Mouse (Mus musculus) MEL (cell line): ENCODE data around the gene Sept12. TPM values are rescaled to one million over a fixed set of nuclear protein-coding genes. Genes with fewer than 3 reads are reported as not detected.

ENCODE experiments used
- DNase-seq: peaks from one replicate; pipeline ENCODE4 v3.0.0; 2011; ENCODE audit warnings: low read depth, low spot score
- H3K27ac ChIP-seq: 2 replicates; pipeline ENCODE4 v1.5.1; 2012; ENCODE audit warnings: low read depth, mild to moderate bottlenecking, control low read depth, low read length, moderate library complexity; ENCODE audit not compliant: control insufficient read depth
- H3K27me3 ChIP-seq, 2 experiments: fragments of 150-350 bp in 1 of 2; sonication (generic) in 1 of 2; 2 replicates each; pipeline ENCODE4 v1.6.1; 2012; ENCODE audit warnings: low read length in 2 of 2, mild to moderate bottlenecking in 2 of 2, improper control_type of control experiment in 1 of 2, moderate library complexity in 1 of 2; ENCODE audit not compliant: insufficient read depth in 2 of 2, control insufficient read depth in 1 of 2
- H3K36me3 ChIP-seq, 2 experiments: 2 replicates each; pipeline ENCODE4 v1.6.1; 2012 to 2014; ENCODE audit warnings: low read length in 2 of 2, improper control_type of control experiment in 1 of 2, inconsistent platforms in 1 of 2, mild to moderate bottlenecking in 1 of 2; ENCODE audit not compliant: insufficient read depth in 2 of 2, control insufficient read depth in 1 of 2
- H3K4me1 ChIP-seq, 2 experiments: fragments of 150-350 bp in 1 of 2; sonication (generic) in 1 of 2; 2 replicates each; pipeline ENCODE4 v1.6.1; 2012; ENCODE audit warnings: low read length in 2 of 2, improper control_type of control experiment in 1 of 2, mild to moderate bottlenecking in 1 of 2; ENCODE audit not compliant: insufficient read depth in 2 of 2, control insufficient read depth in 1 of 2
- H3K4me3 ChIP-seq, 2 experiments: fragments of 150-350 bp in 1 of 2; sonication (generic) in 1 of 2; 2 replicates each; pipeline ENCODE4 v1.5.1; 2012; ENCODE audit warnings: low read depth in 2 of 2, low read length in 2 of 2, mild to moderate bottlenecking in 2 of 2, moderate library complexity in 2 of 2, control low read depth in 1 of 2, improper control_type of control experiment in 1 of 2; ENCODE audit not compliant: control insufficient read depth in 1 of 2, insufficient read depth in 1 of 2
- H3K79me2 ChIP-seq: 2 replicates; pipeline ENCODE4 v1.6.1; 2012; ENCODE audit warnings: mild to moderate bottlenecking, low read length, moderate library complexity; ENCODE audit not compliant: control insufficient read depth, poor library complexity, insufficient read depth
- H3K9ac ChIP-seq: 2 replicates; pipeline ENCODE4 v1.6.1; 2012; ENCODE audit warnings: low read depth, mild to moderate bottlenecking, control low read depth, low read length, moderate library complexity; ENCODE audit not compliant: control insufficient read depth, poor library complexity, severe bottlenecking
- H3K9me3 ChIP-seq: fragments of 150-350 bp; sonication (generic); replicated peaks from 2 replicates; pipeline ENCODE4 v1.6.1; 2012; ENCODE audit warnings: mild to moderate bottlenecking, low read length, improper control_type of control experiment, moderate library complexity; ENCODE audit not compliant: insufficient read depth
- BHLHE40 ChIP-seq: IDR thresholded peaks from 2 replicates; pipeline ENCODE4 v1.6.1; 2012; ENCODE audit warnings: low read depth, mild to moderate bottlenecking, inconsistent platforms, low read length, improper control_type of control experiment, borderline replicate concordance
- CTCF ChIP-seq, 3 experiments: IDR thresholded peaks in 2 of 3; conservative IDR thresholded peaks in 1 of 3; 2 replicates each; pipeline ENCODE4 v1.5.1; 2011 to 2012; ENCODE audit warnings: low read length in 3 of 3, low read depth in 2 of 3, mild to moderate bottlenecking in 2 of 3, improper control_type of control experiment in 1 of 3, inconsistent platforms in 1 of 3, mixed read lengths in 1 of 3, moderate library complexity in 1 of 3; ENCODE audit not compliant: control insufficient read depth in 1 of 3, insufficient read depth in 1 of 3, poor library complexity in 1 of 3, severe bottlenecking in 1 of 3
- GATA1 ChIP-seq: IDR thresholded peaks from 2 replicates; pipeline ENCODE4 v1.6.1; 2011; ENCODE audit warnings: low read depth, low read length, improper control_type of control experiment
- HCFC1 ChIP-seq: IDR thresholded peaks from 2 replicates; pipeline ENCODE4 v1.6.1; 2012; ENCODE audit warnings: low read depth, mild to moderate bottlenecking, inconsistent platforms, low read length, improper control_type of control experiment, moderate library complexity
- JUND ChIP-seq: IDR thresholded peaks from 2 replicates; pipeline ENCODE4 v1.6.1; 2011; ENCODE audit warnings: low read depth, mild to moderate bottlenecking, improper control_type of control experiment, low read length
- KAT2A ChIP-seq: conservative IDR thresholded peaks from 2 replicates; pipeline ENCODE4 v1.6.1; 2012; ENCODE audit warnings: low read depth, low read length, improper control_type of control experiment, inconsistent platforms
- MAX ChIP-seq: IDR thresholded peaks from 2 replicates; pipeline ENCODE4 v1.6.1; 2011; ENCODE audit warnings: low read length, improper control_type of control experiment
- MAZ ChIP-seq: IDR thresholded peaks from 2 replicates; pipeline ENCODE4 v1.6.1; 2012; ENCODE audit warnings: low read depth, mild to moderate bottlenecking, inconsistent platforms, low read length, improper control_type of control experiment
- MEF2A ChIP-seq: IDR thresholded peaks from 2 replicates; pipeline ENCODE4 v1.6.1; 2014; ENCODE audit warnings: low read depth, mild to moderate bottlenecking, inconsistent platforms, low read length, improper control_type of control experiment; ENCODE audit not compliant: poor library complexity, insufficient replicate concordance, severe bottlenecking; ENCODE audit errors: extremely low read depth
- MYC ChIP-seq: IDR thresholded peaks from 2 replicates; pipeline ENCODE4 v1.6.1; 2011; ENCODE audit warnings: low read depth, mild to moderate bottlenecking, low read length, improper control_type of control experiment, moderate library complexity
- NELFE ChIP-seq: IDR thresholded peaks from 2 replicates; pipeline ENCODE4 v1.6.1; 2011; ENCODE audit warnings: low read depth, low read length, improper control_type of control experiment
- POLR2A ChIP-seq, 2 experiments: IDR thresholded peaks; 2 replicates each; pipeline ENCODE4 v1.6.1; 2011 to 2012; ENCODE audit warnings: low read length in 2 of 2, mild to moderate bottlenecking in 2 of 2, control low read depth in 1 of 2, improper control_type of control experiment in 1 of 2, low read depth in 1 of 2, moderate library complexity in 1 of 2; ENCODE audit not compliant: control insufficient read depth in 1 of 2, insufficient read depth in 1 of 2, poor library complexity in 1 of 2
- POLR2AphosphoS2 ChIP-seq: IDR thresholded peaks from 2 replicates; pipeline ENCODE4 v1.6.1; 2011; ENCODE audit warnings: low read length, improper control_type of control experiment
- POLR2AphosphoS5 ChIP-seq: IDR thresholded peaks from 2 replicates; pipeline ENCODE4 v1.6.1; 2012; ENCODE audit warnings: low read depth, borderline replicate concordance, mild to moderate bottlenecking, inconsistent platforms, low read length, moderate library complexity, mixed read lengths
- RCOR1 ChIP-seq: IDR thresholded peaks from 2 replicates; pipeline ENCODE4 v1.6.1; 2012; ENCODE audit warnings: low read depth, mild to moderate bottlenecking, inconsistent platforms, low read length, improper control_type of control experiment
- SIN3A ChIP-seq: IDR thresholded peaks from 2 replicates; pipeline ENCODE4 v1.6.1; 2012; ENCODE audit warnings: low read length, improper control_type of control experiment, inconsistent platforms
- SMC3 ChIP-seq: IDR thresholded peaks from 2 replicates; pipeline ENCODE4 v1.6.1; 2011; ENCODE audit warnings: low read depth, low read length, improper control_type of control experiment
- TBP ChIP-seq: IDR thresholded peaks from 2 replicates; pipeline ENCODE4 v1.8.0; 2011; ENCODE audit warnings: low read depth, low read length, improper control_type of control experiment
- UBTF ChIP-seq: IDR thresholded peaks from 2 replicates; pipeline ENCODE4 v1.6.1; 2012; ENCODE audit warnings: low read depth, mild to moderate bottlenecking, inconsistent platforms, low read length, improper control_type of control experiment, moderate library complexity, borderline replicate concordance; ENCODE audit not compliant: insufficient read depth
- USF1 ChIP-seq: IDR thresholded peaks from 2 replicates; pipeline ENCODE4 v1.6.1; 2014; ENCODE audit warnings: low read depth, mild to moderate bottlenecking, inconsistent platforms, low read length, improper control_type of control experiment, moderate library complexity
- USF2 ChIP-seq, 2 experiments: IDR thresholded peaks; 2 replicates each; pipeline ENCODE4 v1.6.1; 2011 to 2012; ENCODE audit warnings: improper control_type of control experiment in 2 of 2, low read length in 2 of 2, borderline replicate concordance in 1 of 2, inconsistent platforms in 1 of 2, low read depth in 1 of 2, mild to moderate bottlenecking in 1 of 2; ENCODE audit not compliant: insufficient read depth in 1 of 2
- ZC3H11A ChIP-seq: IDR thresholded peaks from 2 replicates; pipeline ENCODE4 v1.6.1; 2012; ENCODE audit warnings: low read depth, mild to moderate bottlenecking, inconsistent platforms, low read length, improper control_type of control experiment
- ZMIZ1 ChIP-seq: IDR thresholded peaks from 2 replicates; pipeline ENCODE4 v1.6.1; 2012; ENCODE audit warnings: low read depth, mild to moderate bottlenecking, inconsistent platforms, low read length, improper control_type of control experiment, moderate library complexity
- polyA plus RNA-seq, 2 experiments: library from polyadenylated mRNA; stranded (reverse) in 1 of 2; unstranded in 1 of 2; fragments of >175 nt in 1 of 2; fragments of >200 nt in 1 of 2; gene quantifications; 2 replicates each; pipeline versions ENCODE4 v1.2.1 to v1.2.4; 2012; ENCODE audit warnings: low replicate concordance in 2 of 2, low read depth in 1 of 2; ENCODE audit not compliant: insufficient read length in 2 of 2, insufficient read depth in 1 of 2, missing spikeins in 1 of 2
- total RNA-seq: library from RNA; depleted of rRNA; stranded (reverse); fragments of 300-350 nt; gene quantifications from 2 replicates; pipeline ENCODE4 v1.2.3, GENCODE M21; 2012

Sept12 gene
- total and polyA plus RNA-seq, 3 experiments = 0.07 TPM; not detected in 2

DNA sequence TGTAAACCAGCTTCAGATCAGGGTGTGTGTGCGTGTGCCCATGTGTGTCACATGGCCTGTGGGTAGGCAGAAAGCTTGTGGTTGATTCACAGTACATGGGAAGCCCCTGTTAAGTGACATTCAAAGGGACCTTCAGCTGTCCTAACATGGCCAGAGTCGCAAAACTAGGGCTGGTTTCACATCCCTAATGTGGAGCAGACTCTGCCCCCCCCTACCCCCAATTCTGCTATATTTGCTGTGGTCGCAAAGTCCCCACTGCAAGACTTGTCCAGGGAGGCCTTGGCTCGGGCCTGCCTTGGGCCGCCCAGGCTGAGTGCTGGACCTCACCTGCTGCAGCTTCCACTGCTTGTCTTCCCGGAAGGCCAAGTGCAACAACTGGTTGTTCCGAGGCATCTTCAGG, 13.6 kb upstream of the Sept12 start:
- Histone ChIP-seq H3K27ac (no peak overlapping the region), H3K9ac (no peak overlapping the region), H3K9me3 (no peaks in the 10 kb centered on the region), H3K79me2 (no peaks in the 10 kb centered on the region), H3K4me1 (peaks cover 0 to 15% of the 10 kb centered on the region in 2 experiments; a peak in 2 of 4 replicates), H3K27me3 (no peaks in the 10 kb centered on the region), H3K4me3 (no peak overlapping the region), H3K36me3 (peaks cover 0 to 6% of the 10 kb centered on the region in 2 experiments; a peak in 2 of 4 replicates)
- TF ChIP-seq MAX (no peak), USF1 (no peak), UBTF (no peak), GATA1 (no peak), NELFE (no peak), USF2 (IDR thresholded peaks at IDR 0.05; ENCODE audit: borderline replicate concordance in 1 of 2, insufficient read depth in 1 of 2, low read depth in 1 of 2, low read length in 2 of 2) (no peak), POLR2A (IDR thresholded peaks at IDR 0.05; ENCODE audit: control insufficient read depth in 1 of 2, insufficient read depth in 1 of 2, low read depth in 1 of 2, low read length in 2 of 2, poor library complexity in 1 of 2) (no peak), POLR2AphosphoS2 (no peak), KAT2A (no peak), ZC3H11A (no peak), SIN3A (no peak), POLR2AphosphoS5 (no peak), SMC3 (no peak), CTCF (IDR thresholded peaks at IDR 0.05 in 2 of 3, conservative IDR thresholded peaks at IDR 0.05 in 1 of 3; ENCODE audit: control insufficient read depth in 1 of 3, insufficient read depth in 1 of 3, low read depth in 2 of 3, low read length in 3 of 3, poor library complexity in 1 of 3, severe bottlenecking in 1 of 3) (no peak), JUND (no peak), BHLHE40 (no peak), HCFC1 (no peak), TBP (no peak)
- no peak for DNase-seq

DNA sequence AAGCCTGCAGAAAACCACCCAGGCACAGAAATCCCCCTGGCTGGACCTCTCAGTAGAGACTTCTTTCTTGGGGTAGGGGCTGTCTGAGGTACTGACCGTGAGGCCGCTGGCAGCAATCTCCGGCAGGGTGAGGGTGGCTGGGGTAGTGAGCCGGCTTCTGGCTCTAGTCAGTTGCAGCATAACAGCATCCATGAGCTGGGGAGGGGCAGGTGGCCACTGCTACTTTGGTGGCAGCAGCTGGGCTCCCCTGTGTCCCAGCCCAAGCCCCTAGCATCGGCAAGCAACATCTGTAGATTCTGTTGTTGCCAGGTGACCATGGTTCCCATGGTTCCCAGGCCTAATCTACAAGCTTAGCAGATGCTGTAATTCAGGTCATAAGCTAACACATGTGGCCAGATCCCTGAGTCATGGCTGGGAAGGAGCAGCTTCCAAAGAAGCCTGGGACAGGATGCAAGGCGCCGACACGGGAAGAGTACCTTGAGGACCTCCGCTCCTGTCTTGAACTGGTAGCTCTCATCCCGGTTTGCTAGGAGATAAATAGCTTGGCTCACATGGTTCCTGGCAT, 12.8 kb upstream of the Sept12 start:
- Histone ChIP-seq H3K9ac (no peak overlapping the region), H3K27ac (no peak overlapping the region)

More for the DNA sequence above, 12.8 kb upstream of the Sept12 start:
- H3K4me3 ChIP-seq = no peak overlapping the region
- H3K27me3 ChIP-seq = no peaks in the 10 kb centered on the region
- TF ChIP-seq CTCF (IDR thresholded peaks at IDR 0.05 in 2 of 3, conservative IDR thresholded peaks at IDR 0.05 in 1 of 3; ENCODE audit: control insufficient read depth in 1 of 3, insufficient read depth in 1 of 3, low read depth in 2 of 3, low read length in 3 of 3, poor library complexity in 1 of 3, severe bottlenecking in 1 of 3) (no peak), TBP (no peak), MYC (no peak), HCFC1 (no peak), MEF2A (no peak), MAX (no peak), NELFE (no peak), RCOR1 (no peak), ZMIZ1 (no peak), BHLHE40 (no peak), MAZ (no peak)
- TF ChIP-seq, all 39 proteins: peak for 0
- Histone ChIP-seq H3K9me3 (no peaks in the 10 kb centered on the region), H3K4me1 (peaks cover 0 to 15% of the 10 kb centered on the region in 2 experiments; a peak in 2 of 4 replicates), H3K79me2 (no peaks in the 10 kb centered on the region), H3K36me3 (peaks cover 0 to 6% of the 10 kb centered on the region in 2 experiments; a peak in 2 of 4 replicates)
- DNase-seq = no peak
